Mouse (Mus musculus) megakaryocyte, embryonic 14.5 days (primary cell): ENCODE data around the gene Aip. TPM values are rescaled to one million over a fixed set of nuclear protein-coding genes. Genes with fewer than 3 reads are reported as not detected.
A peak's percentile ranks its signal among the peaks of the same experiment; 100 is the strongest.

Experiments
- H3K27me3 ChIP-seq: replicated peaks from 2 replicates; pipeline ENCODE3; 2012; ENCODE audit warnings: inconsistent platforms
- H3K36me3 ChIP-seq: replicated peaks from 2 replicates; pipeline ENCODE3; 2012; ENCODE audit warnings: low read length, inconsistent platforms, mixed read lengths
- H3K4me1 ChIP-seq: 2 replicates; pipeline ENCODE4 v1.6.1; 2012; ENCODE audit warnings: inconsistent platforms
- H3K4me3 ChIP-seq: replicated peaks from 2 replicates; pipeline ENCODE3; 2012; ENCODE audit warnings: moderate library complexity, mild to moderate bottlenecking, inconsistent platforms
- H3K9me3 ChIP-seq: 2 replicates; pipeline ENCODE4 v1.6.1; 2012; ENCODE audit warnings: inconsistent platforms
- FLI1 ChIP-seq: IDR thresholded peaks from 2 replicates; pipeline ENCODE4 v1.6.1; 2012; ENCODE audit warnings: low read length, inconsistent platforms, mixed read lengths
- GATA1 ChIP-seq: IDR thresholded peaks from 3 replicates; pipeline ENCODE4 v1.6.1; 2012; ENCODE audit warnings: mixed read lengths, low read length, inconsistent platforms, borderline replicate concordance
- polyA plus RNA-seq: library from polyadenylated mRNA; stranded (reverse); fragments of >175 nt; gene quantifications from 2 replicates; pipeline ENCODE4 v1.2.3, GENCODE M21; 2012; ENCODE audit warnings: low replicate concordance; ENCODE audit not compliant: insufficient read depth

The Aip gene
- polyA plus RNA-seq, 1 experiment, result 293 TPM

DNA sequence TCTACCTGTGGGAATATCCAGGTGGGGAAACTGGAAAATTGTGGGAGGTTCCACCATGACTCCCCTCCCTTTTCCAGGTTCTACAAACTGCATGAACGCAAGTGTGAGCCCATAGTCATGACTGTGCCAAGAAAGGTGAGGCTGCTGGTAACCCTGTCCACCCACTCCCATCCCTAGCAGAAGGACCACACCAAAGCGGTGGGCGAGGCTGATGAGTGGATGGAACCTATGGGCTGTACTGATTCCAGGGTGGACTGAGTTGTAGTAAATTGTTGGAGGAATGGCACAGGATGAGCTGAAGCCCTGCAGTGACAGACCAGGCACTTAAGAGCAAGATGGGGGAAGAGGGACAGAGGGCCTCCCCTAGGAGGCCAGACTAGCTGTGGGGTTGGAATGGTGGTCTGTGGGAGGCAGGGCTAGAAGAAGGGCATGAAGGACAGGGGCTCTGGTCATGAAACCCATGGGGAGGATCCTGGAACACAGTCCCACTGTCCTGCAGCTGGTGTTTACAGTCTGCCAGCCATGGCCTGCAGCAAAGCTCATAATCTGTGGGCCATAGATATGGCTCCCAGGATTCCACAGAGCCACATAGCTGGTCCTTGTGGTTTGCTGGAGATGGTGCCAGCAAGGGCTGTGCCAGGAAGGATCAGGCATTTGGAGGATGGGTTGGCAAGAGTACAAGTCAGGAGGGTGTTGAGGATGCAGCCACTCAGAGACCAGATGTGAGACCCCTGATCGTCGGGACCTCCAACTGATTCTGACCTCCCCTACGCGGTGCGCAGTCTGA lies 27.0 kb upstream of the Aip start:
- H3K36me3 ChIP-seq, result peaks cover 86% of the 10 kb centered on the region
- H3K9me3 ChIP-seq, result no peaks in the 10 kb centered on the region
- peak overlapping the region; percentile 31 for H3K4me3 ChIP-seq
- TF ChIP-seq GATA1, result no peak
- no peak for TF ChIP-seq FLI1
- H3K4me1 ChIP-seq, result peaks cover 95% of the 10 kb centered on the region
- H3K27me3 ChIP-seq, result no peaks in the 10 kb centered on the region

- peaks cover 79% of the 10 kb centered on the region for H3K36me3 ChIP-seq
Observed at GRCm38 (mm10) chr19:4151898-4152297, 26.2 kb upstream of the Aip start.

DNA sequence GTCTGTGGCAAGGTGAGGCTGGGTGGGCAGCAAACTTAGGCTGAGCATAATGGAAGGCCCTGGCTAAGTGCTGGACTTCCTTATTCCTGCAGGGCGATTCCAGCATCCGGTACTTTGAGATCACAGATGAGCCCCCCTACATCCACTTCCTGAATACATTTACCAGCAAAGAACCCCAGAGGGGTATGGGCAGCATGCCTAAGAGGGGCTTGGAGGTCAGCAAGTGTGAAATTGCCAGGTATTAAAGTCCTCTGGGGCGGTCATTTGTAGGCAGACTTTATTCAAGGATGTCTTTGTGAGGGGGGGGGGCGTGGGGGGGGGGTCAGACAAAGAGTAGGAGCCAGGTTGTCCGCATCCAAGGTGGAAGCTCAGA lies 25.8 kb upstream of the Aip start:
- Histone ChIP-seq H3K4me1 (peaks cover 95% of the 10 kb centered on the region), H3K27me3 (no peaks in the 10 kb centered on the region), H3K4me3 (no peak overlapping the region), H3K36me3 (peaks cover 75% of the 10 kb centered on the region), H3K9me3 (no peaks in the 10 kb centered on the region)
- TF ChIP-seq FLI1, result no peak
- no peak for TF ChIP-seq GATA1

More at GRCm38 (mm10) chr19:4151898-4152297, 26.2 kb upstream of the Aip start:
- Histone ChIP-seq H3K4me1 (peaks cover 95% of the 10 kb centered on the region), H3K4me3 (no peak overlapping the region), H3K27me3 (no peaks in the 10 kb centered on the region), H3K9me3 (no peaks in the 10 kb centered on the region)
- TF ChIP-seq GATA1 (no peak), FLI1 (no peak)

DNA sequence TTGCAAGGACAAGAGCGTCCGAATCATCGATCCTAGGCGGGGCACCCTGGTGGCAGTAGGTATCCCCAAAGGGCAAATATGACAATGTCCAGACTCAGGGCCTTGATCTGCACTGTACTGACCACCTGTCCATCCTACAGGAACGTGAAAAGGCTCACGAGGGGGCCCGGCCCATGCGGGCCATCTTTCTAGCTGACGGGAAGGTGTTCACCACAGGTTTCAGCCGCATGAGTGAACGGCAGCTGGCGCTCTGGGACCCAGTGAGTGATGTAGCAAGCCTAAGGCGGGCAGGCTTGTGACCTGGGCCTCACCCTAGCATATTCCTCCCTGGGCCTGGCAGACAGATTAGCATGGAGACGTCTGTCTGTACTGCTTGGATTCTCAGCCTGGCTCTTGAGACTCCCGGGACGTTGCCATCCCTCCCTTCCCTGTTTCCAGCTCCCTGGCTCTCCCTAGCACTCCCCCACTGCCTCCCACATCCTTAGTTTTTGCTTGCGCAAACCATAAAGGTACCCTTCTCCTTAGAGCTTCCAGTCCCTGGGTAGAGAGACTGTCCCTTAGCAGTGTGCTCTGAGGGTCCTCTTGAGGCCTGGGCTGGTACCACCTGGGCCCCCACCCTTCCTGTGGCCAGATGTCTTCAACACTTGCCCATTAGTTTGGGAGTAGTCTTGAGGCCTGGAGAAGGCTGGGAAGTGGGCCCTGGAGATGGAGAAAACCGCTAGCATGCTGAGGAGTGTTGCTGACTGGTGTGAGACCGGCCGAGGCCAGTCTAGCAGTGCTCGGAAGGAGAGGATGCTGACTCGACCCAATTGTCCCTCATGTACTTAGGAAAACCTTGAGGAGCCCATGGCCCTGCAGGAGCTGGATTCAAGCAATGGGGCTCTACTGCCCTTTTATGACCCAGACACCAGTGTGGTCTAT lies 25.2 kb upstream of the Aip start:
- no peaks in the 10 kb centered on the region; the same call in 1 of the 2 replicates for H3K9me3 ChIP-seq
- no peaks in the 10 kb centered on the region for H3K27me3 ChIP-seq
- H3K36me3 ChIP-seq, result peaks cover 68% of the 10 kb centered on the region
- H3K4me3 ChIP-seq, result peak overlapping the region; percentile 92
- no peak for TF ChIP-seq FLI1
- no peak for TF ChIP-seq GATA1
- peaks cover 91% of the 10 kb centered on the region for H3K4me1 ChIP-seq

GRCm38 (mm10) chr19:4149764-4150461 lies 24.3 kb upstream of the Aip start:
- TF ChIP-seq GATA1 (no peak), FLI1 (no peak)
- H3K4me1 ChIP-seq, result peaks cover 87% of the 10 kb centered on the region
- H3K27me3 ChIP-seq, result no peaks in the 10 kb centered on the region
- H3K4me3 ChIP-seq, result peak overlapping the region; percentile 92
- no peaks in the 10 kb centered on the region; the same call in 1 of the 2 replicates for H3K9me3 ChIP-seq
- H3K36me3 ChIP-seq, result peaks cover 61% of the 10 kb centered on the region

DNA sequence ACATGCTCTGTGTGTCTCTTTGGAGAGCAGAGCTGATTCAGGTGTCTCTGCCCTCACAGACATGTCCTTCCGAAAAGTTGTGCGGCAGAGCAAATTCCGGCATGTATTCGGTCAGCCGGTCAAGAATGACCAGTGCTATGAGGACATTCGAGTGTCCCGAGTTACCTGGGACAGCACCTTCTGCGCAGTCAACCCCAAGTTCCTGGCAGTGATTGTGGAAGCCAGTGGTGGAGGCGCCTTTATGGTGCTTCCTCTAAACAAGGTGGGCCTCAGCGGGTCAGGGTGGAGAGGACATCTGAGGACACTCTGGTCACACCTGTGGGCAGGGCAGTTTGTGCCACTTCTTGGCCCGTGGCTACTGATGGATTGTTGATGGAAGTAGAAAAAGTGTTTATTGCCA lies 23.6 kb upstream of the Aip start:
- H3K9me3 ChIP-seq, result no peaks in the 10 kb centered on the region; the same call in 1 of the 2 replicates
- TF ChIP-seq FLI1 (no peak), GATA1 (no peak)
- peak overlapping the region; percentile 92 for H3K4me3 ChIP-seq
- H3K27me3 ChIP-seq, result no peaks in the 10 kb centered on the region
- peaks cover 87% of the 10 kb centered on the region for H3K4me1 ChIP-seq
- H3K36me3 ChIP-seq, result peaks cover 56% of the 10 kb centered on the region

GRCm38 (mm10) chr19:4148819-4149218 lies 23.2 kb upstream of the Aip start:
- peaks cover 51% of the 10 kb centered on the region for H3K36me3 ChIP-seq
- no peaks in the 10 kb centered on the region; the same call in 1 of the 2 replicates for H3K9me3 ChIP-seq
- H3K27me3 ChIP-seq, result no peaks in the 10 kb centered on the region
- peaks cover 87% of the 10 kb centered on the region for H3K4me1 ChIP-seq
- peak overlapping the region; percentile 92 for H3K4me3 ChIP-seq
- TF ChIP-seq GATA1 (no peak), FLI1 (no peak)

- Histone ChIP-seq H3K4me3 (peak within 1 kb of the TSS; percentile 92), H3K27me3 (peaks cover under 1% of the 10 kb centered on the region), H3K4me1 (peaks cover 87% of the 10 kb centered on the region), H3K36me3 (peaks cover 47% of the 10 kb centered on the region), H3K9me3 (no peaks in the 10 kb centered on the region; the same call in 1 of the 2 replicates)
- TF ChIP-seq GATA1, result no peak
- no peak for TF ChIP-seq FLI1
Observed at GRCm38 (mm10) chr19:4148491-4148806, 22.8 kb upstream of the Aip start, which contains the start of gene Coro1b. TSS of gene Coro1b (plus strand) at chr19:4148619.

- peaks cover 85% of the 10 kb centered on the region for H3K4me1 ChIP-seq
- no peaks in the 10 kb centered on the region; the same call in 1 of the 2 replicates for H3K9me3 ChIP-seq
- peaks cover 6% of the 10 kb centered on the region for H3K27me3 ChIP-seq
- TF ChIP-seq GATA1 (no peak), FLI1 (no peak)
- peak overlapping the region; percentile 92 for H3K4me3 ChIP-seq
- H3K36me3 ChIP-seq, result peaks cover 42% of the 10 kb centered on the region
Observed at GRCm38 (mm10) chr19:4147782-4148490, 22.3 kb upstream of the Aip start.

GRCm38 (mm10) chr19:4147022-4147405 lies 21.4 kb upstream of the Aip start:
- no peak overlapping the region for H3K4me3 ChIP-seq
- peaks cover 33% of the 10 kb centered on the region for H3K36me3 ChIP-seq
- TF ChIP-seq FLI1 (no peak), GATA1 (no peak)
- H3K4me1 ChIP-seq, result peaks cover 84% of the 10 kb centered on the region
- peaks cover 13% of the 10 kb centered on the region for H3K27me3 ChIP-seq
- no peaks in the 10 kb centered on the region; the same call in 1 of the 2 replicates for H3K9me3 ChIP-seq
